Comparison of ENCODE assay signal across 18 mouse cellular contexts in genomic region chr7:70817347-70817913, GRCm38 (mm10).
DNase-seq lines count a peak whose midpoint lies in the region; ATAC-seq and TF ChIP-seq lines count a peak whose summit lies in the region.
"Had no signal": no experiment of that assay in that cellular context is flagged by ENCODE, and none has a peak within 500 bp of the region (broad histone marks: within the 10 kb centered on the region; RNA-seq: fewer than 3 reads in every experiment).

No protein-coding gene starts in this region.

- H3K4me3 ChIP-seq in embryonic facial prominence, embryonic 14.5 days (ENCODE audit: low read depth, low read length) = no peak overlapping the region
- H3K4me3 ChIP-seq in embryonic facial prominence, embryonic 10.5 days = no peak overlapping the region
- no peak overlapping the region for H3K4me3 ChIP-seq in hindbrain, postnatal 0 days (ENCODE audit: low read length)
- H3K4me3 ChIP-seq in hindbrain, embryonic 12.5 days = no peak overlapping the region
- H3K4me3 ChIP-seq in lung, postnatal 0 days (ENCODE audit: low read depth, low read length) = no peak overlapping the region
- H3K4me3 ChIP-seq in lung, adult 2 months (replicated peaks; ENCODE audit: extremely low read depth, low read depth, low read length) = no peak overlapping the region
- H3K4me3 ChIP-seq in forebrain, postnatal 0 days (ENCODE audit: low read depth, low read length) = no peak overlapping the region
- H3K4me3 ChIP-seq: embryonic facial prominence, embryonic 12.5 days; gastrocnemius, adult 2 months; layer of hippocampus, adult 2 months; liver, embryonic 12.5 days; midbrain, embryonic 13.5 days; neural tube, embryonic 12.5 days had no signal

- H3K4me1 ChIP-seq in embryonic facial prominence, embryonic 14.5 days (ENCODE audit: control insufficient read depth, insufficient read depth, low read length) = peaks cover 32% of the 10 kb centered on the region
- peaks cover 52% of the 10 kb centered on the region for H3K4me1 ChIP-seq in embryonic facial prominence, embryonic 10.5 days
- no peaks in the 10 kb centered on the region for H3K4me1 ChIP-seq in hindbrain, postnatal 0 days (ENCODE audit: insufficient read depth, low read length)
- peaks cover 3% of the 10 kb centered on the region; the same call in 1 of the 2 replicates for H3K4me1 ChIP-seq in hindbrain, embryonic 12.5 days
- no peaks in the 10 kb centered on the region for H3K4me1 ChIP-seq in lung, postnatal 0 days (ENCODE audit: insufficient read depth, low read depth, low read length)
- no peaks in the 10 kb centered on the region for H3K4me1 ChIP-seq in lung, adult 2 months (ENCODE audit: control insufficient read depth, insufficient read depth, low read length)
- H3K4me1 ChIP-seq in forebrain, postnatal 0 days (ENCODE audit: insufficient read depth) = peaks cover 9% of the 10 kb centered on the region
- H3K4me1 ChIP-seq: liver, embryonic 12.5 days had no signal

- no peaks in the 10 kb centered on the region for H3K36me3 ChIP-seq in embryonic facial prominence, embryonic 14.5 days (ENCODE audit: control insufficient read depth, insufficient read depth, low read length)
- no peaks in the 10 kb centered on the region for H3K36me3 ChIP-seq in embryonic facial prominence, embryonic 10.5 days (replicated peaks)
- H3K36me3 ChIP-seq in hindbrain, postnatal 0 days (ENCODE audit: insufficient read depth, low read length) = no peaks in the 10 kb centered on the region
- no peaks in the 10 kb centered on the region for H3K36me3 ChIP-seq in hindbrain, embryonic 12.5 days
- H3K36me3 ChIP-seq in lung, postnatal 0 days (ENCODE audit: insufficient read depth, low read length) = no peaks in the 10 kb centered on the region
- no peaks in the 10 kb centered on the region for H3K36me3 ChIP-seq in forebrain, postnatal 0 days (ENCODE audit: insufficient read depth)
- H3K36me3 ChIP-seq: embryonic facial prominence, embryonic 12.5 days; liver, embryonic 12.5 days; midbrain, embryonic 13.5 days; neural tube, embryonic 12.5 days had no signal

- peak; percentile 57; the same call in 1 of the 2 replicates for ATAC-seq in embryonic facial prominence, embryonic 14.5 days (ENCODE audit: low read depth)
- ATAC-seq in hindbrain, postnatal 0 days = no peak
- no peak for ATAC-seq in hindbrain, embryonic 12.5 days (ENCODE audit: low FRiP score)
- ATAC-seq in lung, postnatal 0 days = no peak
- ATAC-seq in forebrain, postnatal 0 days = peak; percentile 60; the same call in 1 of the 2 replicates
- ATAC-seq: inflammation-experienced regulatory T-cells, adult 6 months; liver, embryonic 12.5 days; midbrain, embryonic 13.5 days had no signal

- H3K4me2 ChIP-seq in embryonic facial prominence, embryonic 14.5 days (ENCODE audit: low read depth, low read length) = no peak overlapping the region
- no peak overlapping the region for H3K4me2 ChIP-seq in hindbrain, postnatal 0 days (ENCODE audit: low read depth, low read length)
- no peak overlapping the region for H3K4me2 ChIP-seq in hindbrain, embryonic 12.5 days (replicated peaks)
- no peak overlapping the region for H3K4me2 ChIP-seq in lung, postnatal 0 days (replicated peaks; ENCODE audit: low read depth, low read length)
- no peak overlapping the region for H3K4me2 ChIP-seq in forebrain, postnatal 0 days (ENCODE audit: low read depth)
- H3K4me2 ChIP-seq: embryonic facial prominence, embryonic 12.5 days; liver, embryonic 12.5 days; midbrain, embryonic 13.5 days; neural tube, embryonic 12.5 days had no signal

- TF ChIP-seq EP300 in lung, postnatal 0 days (IDR thresholded peaks at IDR 0.05) = no peak

- TF ChIP-seq CTCF in hindbrain, postnatal 0 days (IDR thresholded peaks at IDR 0.05; ENCODE audit: low read depth) = no peak
- no peak for TF ChIP-seq CTCF in lung, postnatal 0 days (IDR thresholded peaks at IDR 0.05)
- no peak for TF ChIP-seq CTCF in lung, adult 2 months (IDR thresholded peaks at IDR 0.05; ENCODE audit: insufficient read depth, low read length)
- TF ChIP-seq CTCF in forebrain, postnatal 0 days (IDR thresholded peaks at IDR 0.05; ENCODE audit: low read depth) = no peak

- H3K9ac ChIP-seq in embryonic facial prominence, embryonic 14.5 days (ENCODE audit: low read depth, low read length) = no peak overlapping the region
- no peak overlapping the region for H3K9ac ChIP-seq in hindbrain, postnatal 0 days (replicated peaks; ENCODE audit: low read length)
- no peak overlapping the region for H3K9ac ChIP-seq in hindbrain, embryonic 12.5 days
- H3K9ac ChIP-seq in lung, postnatal 0 days (replicated peaks; ENCODE audit: low read depth) = no peak overlapping the region
- H3K9ac ChIP-seq in forebrain, postnatal 0 days = no peak overlapping the region
- H3K9ac ChIP-seq: embryonic facial prominence, embryonic 12.5 days; liver, embryonic 12.5 days; midbrain, embryonic 13.5 days; neural tube, embryonic 12.5 days had no signal

- no peak overlapping the region for H3K27ac ChIP-seq in embryonic facial prominence, embryonic 14.5 days (replicated peaks; ENCODE audit: low read depth, low read length)
- no peak overlapping the region; the same call in 1 of the 2 replicates for H3K27ac ChIP-seq in embryonic facial prominence, embryonic 10.5 days (replicated peaks)
- no peak overlapping the region for H3K27ac ChIP-seq in hindbrain, postnatal 0 days
- H3K27ac ChIP-seq in hindbrain, embryonic 12.5 days = no peak overlapping the region
- H3K27ac ChIP-seq in lung, postnatal 0 days (ENCODE audit: low read length) = no peak overlapping the region
- no peak overlapping the region for H3K27ac ChIP-seq in forebrain, postnatal 0 days (ENCODE audit: low read depth, low read length)
- H3K27ac ChIP-seq: embryonic facial prominence, embryonic 12.5 days; gastrocnemius, adult 2 months; layer of hippocampus, adult 2 months; liver, embryonic 12.5 days; midbrain, embryonic 13.5 days; neural tube, embryonic 12.5 days had no signal

- 58% methylated on average over 6 of the region's 6 CpGs for WGBS in embryonic facial prominence, embryonic 14.5 days
- WGBS in embryonic facial prominence, embryonic 10.5 days = 84% methylated on average over 6 of the region's 6 CpGs
- WGBS in hindbrain, postnatal 0 days = 59% methylated on average over 6 of the region's 6 CpGs
- WGBS in hindbrain, embryonic 12.5 days = 83% methylated on average over 6 of the region's 6 CpGs
- 59% methylated on average over 6 of the region's 6 CpGs for WGBS in lung, postnatal 0 days
- WGBS in lung, adult 2 months = 91% methylated on average over 6 of the region's 6 CpGs
- WGBS in forebrain, postnatal 0 days = 45% methylated on average over 6 of the region's 6 CpGs

- H3K27me3 ChIP-seq in embryonic facial prominence, embryonic 14.5 days (replicated peaks; ENCODE audit: control insufficient read depth, insufficient read depth, low read length) = peaks cover 3% of the 10 kb centered on the region; the same call in 1 of the 2 replicates
- peaks cover 16% of the 10 kb centered on the region for H3K27me3 ChIP-seq in embryonic facial prominence, embryonic 10.5 days (replicated peaks; ENCODE audit: low read depth, poor library complexity, severe bottlenecking)
- no peaks in the 10 kb centered on the region for H3K27me3 ChIP-seq in hindbrain, postnatal 0 days (ENCODE audit: insufficient read depth, low read length)
- H3K27me3 ChIP-seq in hindbrain, embryonic 12.5 days = no peaks in the 10 kb centered on the region
- H3K27me3 ChIP-seq in lung, postnatal 0 days (replicated peaks; ENCODE audit: insufficient read depth, low read length) = no peaks in the 10 kb centered on the region
- H3K27me3 ChIP-seq in forebrain, postnatal 0 days (ENCODE audit: insufficient read depth, low read length) = no peaks in the 10 kb centered on the region
- H3K27me3 ChIP-seq: embryonic facial prominence, embryonic 12.5 days; liver, embryonic 12.5 days; midbrain, embryonic 13.5 days; neural tube, embryonic 12.5 days had no signal

- DNase-seq in embryonic facial prominence, embryonic 14.5 days (ENCODE audit: low spot score) = peak; percentile 80
- no peak for DNase-seq in embryonic facial prominence, embryonic 10.5 days (ENCODE audit: low spot score)
- peak; percentile 28 for DNase-seq in hindbrain, postnatal 0 days (ENCODE audit: low spot score)
- peak; percentile 29 for DNase-seq in lung, postnatal 0 days (ENCODE audit: low spot score)
- DNase-seq in lung, adult 2 months = no peak
- peak; percentile 56 for DNase-seq in forebrain, postnatal 0 days
- no peak for DNase-seq in urinary bladder, postnatal 4 days (ENCODE audit: low spot score in 2 of 2)
- DNase-seq: cerebellum, postnatal 25 days; gastrocnemius, adult 2 months; heart, adult 18-20 months; lung, postnatal 4 days had no signal

- no peak for TF ChIP-seq POLR2A in lung, adult 2 months (IDR thresholded peaks at IDR 0.05; ENCODE audit: borderline replicate concordance, extremely low read depth, low read depth, low read length)

- no peaks in the 10 kb centered on the region for H3K9me3 ChIP-seq in embryonic facial prominence, embryonic 14.5 days (ENCODE audit: control insufficient read depth, low read length)
- H3K9me3 ChIP-seq in embryonic facial prominence, embryonic 10.5 days = no peaks in the 10 kb centered on the region
- H3K9me3 ChIP-seq in hindbrain, postnatal 0 days (ENCODE audit: low read length) = no peaks in the 10 kb centered on the region
- H3K9me3 ChIP-seq in hindbrain, embryonic 12.5 days (replicated peaks) = no peaks in the 10 kb centered on the region
- no peaks in the 10 kb centered on the region for H3K9me3 ChIP-seq in lung, postnatal 0 days (ENCODE audit: low read length)
- no peaks in the 10 kb centered on the region for H3K9me3 ChIP-seq in forebrain, postnatal 0 days (ENCODE audit: low read length)
- H3K9me3 ChIP-seq: embryonic facial prominence, embryonic 12.5 days; liver, embryonic 12.5 days; midbrain, embryonic 13.5 days; neural tube, embryonic 12.5 days had no signal

Comparison
In these comparisons a context has a peak if more than half of its experiments do, and no peak if none do; other contexts are left out.
1. DNase-seq: peak in embryonic facial prominence, embryonic 14.5 days (single experiment), hindbrain, postnatal 0 days (single experiment), lung, postnatal 0 days (single experiment) and forebrain, postnatal 0 days (single experiment); none in embryonic facial prominence, embryonic 10.5 days (single experiment), lung, adult 2 months (single experiment) and urinary bladder, postnatal 4 days (0 of 2).
2. ATAC-seq: peak in embryonic facial prominence, embryonic 14.5 days (single experiment) and forebrain, postnatal 0 days (single experiment); none in hindbrain, postnatal 0 days (single experiment), hindbrain, embryonic 12.5 days (single experiment) and lung, postnatal 0 days (single experiment).